Mouse (Mus musculus) brain, embryonic 14.5 days (tissue): ENCODE data around the gene Cd53.

Source experiments
- CTCF ChIP-seq: fragments of 200-500 bp; IDR thresholded peaks from 2 replicates; pipeline ENCODE4 v1.5.1; 2012; ENCODE audit warnings: inconsistent platforms, mild to moderate bottlenecking, moderate library complexity, borderline replicate concordance; ENCODE audit not compliant: insufficient read depth, insufficient read length; ENCODE audit errors: extremely low read depth
- POLR2A ChIP-seq: fragments of 200-500 bp; IDR thresholded peaks from 2 replicates; pipeline ENCODE4 v1.6.1; 2012; ENCODE audit warnings: mild to moderate bottlenecking, inconsistent platforms, borderline replicate concordance; ENCODE audit not compliant: poor library complexity, insufficient read depth, insufficient read length, severe bottlenecking; ENCODE audit errors: extremely low read depth

- TF ChIP-seq CTCF (no peak), POLR2A (peak; percentile 48; the same call in 1 of the 2 replicates)
These were observed 68.4 kb downstream of the Cd53 start for GRCm38 (mm10) chr3:106721397-106722027.
